In genomic region chr3:132949380-132949790, GRCm38 (mm10) we compare ENCODE assay signal across 9 mouse cellular contexts. TPM values are rescaled to one million over a fixed set of nuclear protein-coding genes. Genes with fewer than 3 reads are reported as not detected.
DNase-seq lines count a peak whose midpoint lies in the region; ATAC-seq and TF ChIP-seq lines count a peak whose summit lies in the region.
"Had no signal": no experiment of that assay in that cellular context is flagged by ENCODE, and none has a peak within 500 bp of the region (broad histone marks: within the 10 kb centered on the region; RNA-seq: fewer than 3 reads in every experiment).

No protein-coding gene starts in this region.

- H3K27ac ChIP-seq in CH12.LX (ENCODE audit: insufficient read depth, low read depth) = no peak overlapping the region
- H3K27ac ChIP-seq in embryonic facial prominence, embryonic 12.5 days = no peak overlapping the region
- H3K27ac ChIP-seq in hindbrain, embryonic 13.5 days = no peak overlapping the region
- H3K27ac ChIP-seq in midbrain, embryonic 16.5 days (ENCODE audit: low read length) = no peak overlapping the region

- peaks cover 5% of the 10 kb centered on the region for H3K9me3 ChIP-seq in CH12.LX (replicated peaks; ENCODE audit: low read length)
- no peaks in the 10 kb centered on the region for H3K9me3 ChIP-seq in embryonic facial prominence, embryonic 12.5 days
- H3K9me3 ChIP-seq in hindbrain, embryonic 13.5 days = no peaks in the 10 kb centered on the region
- no peaks in the 10 kb centered on the region for H3K9me3 ChIP-seq in midbrain, embryonic 16.5 days (replicated peaks; ENCODE audit: control insufficient read depth, low read length, poor library complexity, severe bottlenecking)
- H3K9me3 ChIP-seq: G1E had no signal

- no peak for TF ChIP-seq CTCF in CH12.LX (conservative IDR thresholded peaks at IDR 0.05 in 1 of 2, IDR thresholded peaks at IDR 0.05 in 1 of 2; ENCODE audit: low read depth in 2 of 2, low read length in 2 of 2)

- in situ Hi-C loops in CH12.LX (cut with MboI; ENCODE audit: low pct_ligation_motif_present, low pct_unique_long_range_greater_than_20kb, low sequenced_read_pairs) = no loop called here

- peaks cover 2% of the 10 kb centered on the region for H3K27me3 ChIP-seq in CH12.LX (replicated peaks)
- peaks cover 19% of the 10 kb centered on the region for H3K27me3 ChIP-seq in embryonic facial prominence, embryonic 12.5 days
- H3K27me3 ChIP-seq in hindbrain, embryonic 13.5 days = peaks cover 33% of the 10 kb centered on the region
- H3K27me3 ChIP-seq in midbrain, embryonic 16.5 days (ENCODE audit: control insufficient read depth, insufficient read depth, low read depth, low read length) = no peaks in the 10 kb centered on the region

- no peak overlapping the region; the same call in 1 of the 2 replicates for H3K9ac ChIP-seq in CH12.LX (ENCODE audit: insufficient read depth, low read depth)
- peak overlapping the region; percentile 59 for H3K9ac ChIP-seq in embryonic facial prominence, embryonic 12.5 days
- peak overlapping the region; percentile 75 for H3K9ac ChIP-seq in hindbrain, embryonic 13.5 days
- H3K9ac ChIP-seq in midbrain, embryonic 16.5 days (ENCODE audit: low read depth, low read length) = peak overlapping the region; percentile 75

- no peaks in the 10 kb centered on the region for H3K36me3 ChIP-seq in CH12.LX (replicated peaks in 1 of 2; ENCODE audit: control insufficient read depth in 1 of 2, insufficient read depth in 1 of 2, low read length in 1 of 2)
- H3K36me3 ChIP-seq in embryonic facial prominence, embryonic 12.5 days = no peaks in the 10 kb centered on the region
- H3K36me3 ChIP-seq in hindbrain, embryonic 13.5 days = no peaks in the 10 kb centered on the region
- H3K36me3 ChIP-seq in midbrain, embryonic 16.5 days (ENCODE audit: control insufficient read depth, insufficient read depth, low read length) = no peaks in the 10 kb centered on the region
- H3K36me3 ChIP-seq: G1E had no signal

- no peaks in the 10 kb centered on the region for H3K79me2 ChIP-seq in CH12.LX (replicated peaks; ENCODE audit: control insufficient read depth, extremely low read depth, insufficient read depth, poor library complexity, severe bottlenecking)

- under 1% methylated on average over 23 of the region's 26 CpGs for WGBS in embryonic facial prominence, embryonic 12.5 days
- under 1% methylated on average over 21 of the region's 26 CpGs for WGBS in hindbrain, embryonic 13.5 days
- 0% methylated on average over 23 of the region's 26 CpGs for WGBS in midbrain, embryonic 16.5 days

- dilution Hi-C loops in CH12.LX (cut with MboI; ENCODE audit: extremely low pct_ligation_motif_present, extremely low pct_unique_long_range_greater_than_20kb, low sequenced_read_pairs) = no loop called here

- H3K4me2 ChIP-seq in CH12.LX (ENCODE audit: insufficient read depth, low read depth, poor library complexity, severe bottlenecking) = peak overlapping the region; percentile 57; the same call in 1 of the 2 replicates
- H3K4me2 ChIP-seq in embryonic facial prominence, embryonic 12.5 days (replicated peaks) = peak overlapping the region; percentile 93
- peak overlapping the region; percentile 92 for H3K4me2 ChIP-seq in hindbrain, embryonic 13.5 days
- H3K4me2 ChIP-seq in midbrain, embryonic 16.5 days (ENCODE audit: low read length) = peak overlapping the region; percentile 97

- peaks cover 4% of the 10 kb centered on the region in 2 experiments; a peak in 1 of 4 replicates for H3K4me1 ChIP-seq in CH12.LX (ENCODE audit: control insufficient read depth in 1 of 2, insufficient read depth in 2 of 2)
- peaks cover 22% of the 10 kb centered on the region for H3K4me1 ChIP-seq in embryonic facial prominence, embryonic 12.5 days
- H3K4me1 ChIP-seq in hindbrain, embryonic 13.5 days (replicated peaks) = peaks cover 21% of the 10 kb centered on the region
- H3K4me1 ChIP-seq in midbrain, embryonic 16.5 days (ENCODE audit: control insufficient read depth, insufficient read depth, low read length) = peaks cover 8% of the 10 kb centered on the region

- peak; percentile 4 to 9 for DNase-seq in cerebellum, postnatal 36 days
- DNase-seq in cerebellum, adult 8-10 months = no peak
- DNase-seq in CH12.LX (ENCODE audit: extremely low read depth) (no peak), liver (peak; percentile 14)
- DNase-seq in yolk sac, embryonic 10.5 days (ENCODE audit: low spot score) = peak; percentile 43

- H3K4me3 ChIP-seq in CH12.LX (replicated peaks in 1 of 3; ENCODE audit: low read depth in 2 of 3, low read length in 2 of 3, poor library complexity in 1 of 3) = peak overlapping the region in 1 of 3 experiments; percentile 60
- peak overlapping the region; percentile 65 for H3K4me3 ChIP-seq in embryonic facial prominence, embryonic 12.5 days
- H3K4me3 ChIP-seq in hindbrain, embryonic 13.5 days = peak overlapping the region; percentile 56
- H3K4me3 ChIP-seq in midbrain, embryonic 16.5 days (ENCODE audit: low read depth, low read length) = peak overlapping the region; percentile 75

- peak; percentile 75; the same call in 1 of the 2 replicates for ATAC-seq in embryonic facial prominence, embryonic 12.5 days (ENCODE audit: insufficient number of reproducible peaks, insufficient read depth, low FRiP score, low TSS enrichment)
- peak; percentile 88 for ATAC-seq in hindbrain, embryonic 13.5 days (ENCODE audit: low FRiP score)
- peak; percentile 86 for ATAC-seq in midbrain, embryonic 16.5 days

- TF ChIP-seq POLR2A in CH12.LX (IDR thresholded peaks at IDR 0.05; ENCODE audit: low read depth, low read length) = no peak

- no peak for TF ChIP-seq RAD21 in CH12.LX (IDR thresholded peaks at IDR 0.05; ENCODE audit: low read depth, low read length)

- TF ChIP-seq EP300 in CH12.LX (IDR thresholded peaks at IDR 0.05; ENCODE audit: low read length) = no peak

TF ChIP-seq in CH12.LX, 34 proteins besides CTCF, POLR2A, EP300 and RAD21:
- TF ChIP-seq TBP (conservative IDR thresholded peaks at IDR 0.05; ENCODE audit: low read depth, low read length) = no peak
- no peak for TF ChIP-seq ZNF384 (IDR thresholded peaks at IDR 0.05; ENCODE audit: low read depth, low read length)
- TF ChIP-seq TCF12 (IDR thresholded peaks at IDR 0.05; ENCODE audit: low read depth, low read length) = 0 out of 2 replicates have a peak, but pooled peaks have one; percentile 10

RNA-seq across cellular contexts. Expression of gene Npnt, which starts 0.7 kb away (rescaled TPM):
- 0.50 and 1.0 TPM in 2 replicates for total RNA-seq in CH12.LX (2012; rRNA removed)
- 0.08 TPM in 1 of 2 replicates, not detected in the other for total RNA-seq in CH12.LX (2014; rRNA removed)
- 0.20 and 0.23 TPM in 2 replicates for polyA plus RNA-seq in CH12.LX (2012; ENCODE audit: insufficient read length, low read depth)
- 24.3 and 25.9 TPM in 2 replicates for polyA plus RNA-seq in embryonic facial prominence, embryonic 12.5 days (2016; fragmentation: Nextera tagmentation; extraction: Ambion mirVana)
- 22.1 and 27.8 TPM in 2 replicates for polyA plus RNA-seq in hindbrain, embryonic 13.5 days (2015; fragmentation: Nextera tagmentation; extraction: Ambion mirVana)
- polyA plus RNA-seq in midbrain, embryonic 16.5 days (2015; fragmentation: Nextera tagmentation; extraction: Ambion mirVana) = 25.5 and 33.0 TPM in 2 replicates
- polyA plus RNA-seq: G1E had no signal

Comparison
In these comparisons a context has a peak if more than half of its experiments do, and no peak if none do; other contexts are left out.
1. DNase-seq: peak in cerebellum, postnatal 36 days (2 of 2), liver (single experiment) and yolk sac, embryonic 10.5 days (single experiment); none in cerebellum, adult 8-10 months (single experiment) and CH12.LX (single experiment).
2. RNA of gene Npnt, which starts 0.7 kb away (polyA plus RNA-seq): 25.5 to 33.0 TPM in midbrain, embryonic 16.5 days, 22.1 to 27.8 TPM in hindbrain, embryonic 13.5 days and 24.3 to 25.9 TPM in embryonic facial prominence, embryonic 12.5 days; 0.20 to 0.23 TPM in CH12.LX; every median in the first group is over 10 times any median in the second.
3. Peak in every context shown above with its lines, with median percentiles within 50 percentile points of each other: H3K4me2 ChIP-seq and ATAC-seq.